Mouse (Mus musculus) frontal cortex, postnatal 36 days (tissue): Measurements from ENCODE around the gene Olfr721-ps1.

Experiments used
- DNase-seq, 2 experiments: peaks; one replicate each; pipeline ENCODE4 v3.0.0; 2022; ENCODE audit warnings: low spot score in 2 of 2

Olfr721-ps1 gene

DNA sequence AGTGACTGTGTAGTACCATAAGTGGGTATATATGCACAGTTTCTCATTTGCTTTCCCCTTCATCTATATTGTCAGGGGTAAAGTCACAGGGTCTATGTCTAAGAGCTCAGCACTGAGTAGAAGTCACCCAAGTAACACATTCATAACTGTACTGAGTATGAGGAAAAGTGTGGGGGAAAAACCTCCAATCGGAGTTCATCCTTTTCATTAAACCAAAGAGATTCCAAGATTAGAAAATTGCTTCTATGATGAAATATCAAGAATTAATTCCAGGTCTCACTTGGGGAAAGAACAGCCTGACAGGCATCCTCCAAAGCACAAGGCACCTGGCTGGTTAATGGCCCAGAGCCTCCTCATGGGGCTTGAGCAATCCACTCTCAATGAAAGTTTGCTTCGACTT lies at the start of gene Olfr721-ps1:
Olfr721-ps1 (plus strand) TSS at position 301 of the 400 bp plus-strand sequence.
- DNase-seq = no peak

DNA sequence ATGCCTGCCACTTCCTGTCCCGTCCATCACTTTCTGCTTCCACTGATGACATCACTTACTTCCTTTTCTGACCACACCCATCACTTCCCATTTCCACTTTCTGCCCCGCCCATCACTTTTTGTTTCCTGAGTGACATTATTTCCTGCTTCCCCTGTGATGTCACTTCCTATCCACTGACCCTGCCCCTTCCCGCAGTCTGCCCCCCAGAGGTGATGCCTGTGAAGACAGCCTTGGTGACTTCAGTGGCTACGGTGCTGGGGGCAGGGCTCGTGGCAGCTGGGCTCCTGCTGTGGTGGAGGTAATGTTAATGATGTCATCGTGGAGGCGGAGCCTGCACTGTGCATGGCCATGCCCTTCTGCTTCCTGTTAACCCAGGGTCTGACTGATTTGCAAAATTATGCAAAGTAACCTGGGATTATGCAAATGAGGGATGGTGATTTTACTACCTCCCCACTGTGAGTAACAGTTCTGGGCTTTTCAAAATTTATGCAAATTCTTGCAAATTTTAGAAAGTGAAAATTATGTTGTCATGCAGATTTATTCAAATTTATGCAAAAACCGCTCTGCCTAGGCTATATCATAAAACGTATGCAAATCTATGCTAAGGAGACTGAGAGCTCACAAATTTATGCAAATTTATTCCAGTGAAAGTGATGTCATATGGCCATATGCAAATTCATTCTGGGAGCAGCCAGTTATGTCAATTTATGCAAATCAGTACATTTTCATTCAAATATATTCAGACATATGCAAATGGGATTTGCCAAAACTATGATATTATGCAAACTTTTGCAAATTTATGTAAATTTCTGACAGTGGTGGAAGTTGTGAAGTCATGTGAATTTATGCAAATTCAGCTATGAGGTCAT lies 49.1 kb upstream of the Olfr721-ps1 start:
- DNase-seq = no peak

DNA sequence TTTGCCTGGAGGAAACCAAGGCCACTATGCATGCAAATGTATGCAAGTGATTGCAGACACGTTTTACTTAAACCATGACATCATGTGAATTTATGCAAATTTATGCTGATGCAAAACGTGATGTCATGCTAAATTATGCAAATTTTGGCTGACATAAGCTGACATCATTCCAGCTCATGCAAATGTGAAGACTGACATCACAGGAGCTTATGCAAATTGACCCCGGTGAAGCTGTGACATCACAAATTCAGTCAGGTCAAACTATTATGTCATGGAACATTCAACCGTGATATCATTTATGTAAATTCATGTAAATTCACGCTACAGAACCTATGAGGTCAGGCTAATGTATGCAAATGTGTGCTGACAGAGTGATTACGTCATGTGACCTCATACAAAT lies 48.5 kb upstream of the Olfr721-ps1 start:
- no peak for DNase-seq

DNA sequence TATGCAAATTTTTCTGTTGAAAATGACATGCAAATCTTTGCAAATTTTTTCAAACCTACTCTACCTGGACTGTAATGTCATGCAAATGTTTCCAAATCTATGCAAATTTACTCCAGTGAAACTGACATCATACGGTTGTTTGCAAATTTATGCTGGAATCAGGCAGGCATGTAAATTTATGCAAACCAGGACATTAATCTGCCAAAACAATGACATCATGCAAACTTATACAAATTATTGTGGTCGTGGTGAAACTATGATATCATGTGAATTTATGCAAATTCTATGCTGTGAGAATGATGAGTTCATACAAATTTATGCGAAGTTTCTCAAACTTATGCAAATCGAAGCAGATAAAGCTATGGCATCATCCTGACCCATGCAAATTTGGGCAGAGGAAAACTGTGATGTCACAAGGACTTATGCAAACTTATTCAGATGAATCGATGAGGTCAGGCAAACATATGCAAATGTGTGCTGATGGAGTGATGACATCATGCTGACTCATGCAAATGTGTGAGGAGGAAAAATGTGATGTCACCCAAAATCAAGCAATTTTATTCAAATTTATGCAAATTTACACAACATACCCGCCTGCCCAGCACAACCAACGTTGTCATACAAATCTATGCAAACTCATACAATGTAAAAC lies 47.9 kb upstream of the Olfr721-ps1 start:
- no peak for DNase-seq

DNA sequence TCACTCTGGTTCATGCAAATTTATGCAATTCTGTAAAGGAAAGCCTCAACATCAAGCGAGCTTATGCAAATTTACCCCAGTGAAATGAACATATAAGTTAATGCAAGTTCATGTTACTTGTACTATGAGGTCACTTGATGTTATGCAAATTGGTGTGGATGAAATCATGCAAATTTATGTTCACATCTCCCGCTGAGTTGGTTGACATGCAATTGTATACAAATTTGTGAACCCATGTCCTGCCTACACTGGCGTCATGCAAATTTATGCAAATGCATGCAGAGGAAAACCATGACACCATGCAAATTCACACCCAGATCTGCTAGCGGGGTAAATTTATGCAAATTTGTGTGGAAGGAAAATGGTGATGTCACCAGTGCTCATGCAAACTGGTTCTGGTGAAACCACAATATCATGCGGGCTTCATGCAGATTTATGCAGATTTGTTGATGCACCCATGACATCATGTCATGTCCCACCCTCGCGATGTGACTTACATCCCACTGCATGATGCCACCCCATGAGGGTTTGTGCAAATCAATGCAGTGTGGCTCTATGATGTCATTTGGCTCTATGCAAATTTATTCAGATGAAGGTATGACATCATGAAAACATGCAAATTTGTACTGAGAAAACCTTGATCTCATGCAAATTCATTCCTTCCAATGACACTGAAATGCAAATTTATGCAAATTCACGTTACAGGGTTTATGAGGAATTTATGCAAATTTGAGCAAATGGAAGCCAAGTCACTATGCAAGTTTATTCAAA lies 47.2 kb upstream of the Olfr721-ps1 start:
- no peak for DNase-seq

DNA sequence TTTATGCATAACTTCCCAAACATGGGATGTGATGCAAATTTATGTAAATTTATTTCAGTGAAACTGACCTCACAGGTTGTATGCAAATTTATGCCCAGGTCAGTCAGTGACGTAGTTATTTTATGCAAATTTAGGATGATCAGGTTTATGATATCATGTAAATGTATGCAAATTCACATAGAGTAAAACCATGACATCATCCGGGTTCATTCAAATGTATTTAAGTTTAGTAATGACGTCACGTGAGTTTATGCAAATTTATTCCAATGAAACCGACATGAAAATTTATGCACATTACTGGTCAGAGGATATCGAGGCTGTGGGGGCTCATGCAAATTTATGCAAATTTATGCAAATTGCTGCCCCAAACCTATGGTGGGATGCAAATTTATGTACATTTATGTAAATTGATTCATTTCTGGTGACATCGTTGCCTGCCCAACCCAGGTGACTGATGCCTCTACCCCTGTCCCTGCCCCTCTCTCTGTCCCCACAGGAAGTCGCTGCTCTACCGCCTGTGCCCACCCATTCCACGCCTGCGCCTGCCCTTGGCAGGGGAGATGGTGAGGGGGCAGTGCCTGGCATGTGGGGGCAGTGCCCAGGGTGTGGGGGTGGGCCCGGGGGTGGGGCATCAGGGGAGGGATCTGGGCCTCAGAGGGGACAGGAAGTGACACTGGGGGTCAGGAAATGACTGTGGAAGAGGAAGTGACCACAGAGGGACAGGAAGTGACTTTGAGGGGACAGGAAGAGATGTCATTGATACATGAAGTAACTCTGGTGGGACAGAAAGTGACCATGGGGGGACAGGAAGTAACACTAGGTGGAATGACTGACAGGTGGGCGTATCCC lies 46.4 kb upstream of the Olfr721-ps1 start:
- DNase-seq = no peak

DNA sequence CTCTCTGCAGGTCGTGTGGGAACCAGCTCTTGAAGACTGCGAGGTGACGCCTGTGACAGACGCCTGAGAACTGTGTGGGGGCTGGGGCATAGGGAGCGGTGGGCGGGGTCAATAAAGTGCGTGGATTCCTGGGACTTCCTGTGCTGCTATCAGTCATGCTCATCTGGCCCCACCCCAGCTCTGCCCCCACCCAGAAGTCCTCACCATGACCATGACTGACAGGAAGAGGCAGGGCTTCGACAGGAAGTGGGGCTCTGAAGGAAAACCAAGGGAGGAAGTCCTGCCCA lies 45.8 kb upstream of the Olfr721-ps1 start:
- no peak for DNase-seq

DNA sequence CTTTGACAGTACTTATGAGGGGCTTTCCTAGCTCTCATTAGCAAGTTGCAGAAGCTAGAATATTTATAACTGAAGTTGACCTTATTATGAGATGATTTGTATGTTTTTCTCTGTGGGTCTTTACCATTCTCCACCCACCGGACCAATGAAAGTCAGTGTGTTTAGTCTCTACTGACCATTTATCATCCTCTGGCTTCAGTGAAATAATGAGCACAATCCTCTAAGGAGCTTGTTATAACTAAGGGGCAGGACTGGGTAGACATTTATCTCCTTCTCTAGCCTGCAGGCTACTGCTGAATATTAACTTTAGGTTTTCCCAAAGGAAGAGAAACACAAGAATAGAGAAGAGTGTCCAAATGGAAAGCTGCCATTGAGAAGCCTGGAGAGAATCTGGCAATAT lies 5.6 kb upstream of the Olfr721-ps1 start:
- no peak for DNase-seq

DNA sequence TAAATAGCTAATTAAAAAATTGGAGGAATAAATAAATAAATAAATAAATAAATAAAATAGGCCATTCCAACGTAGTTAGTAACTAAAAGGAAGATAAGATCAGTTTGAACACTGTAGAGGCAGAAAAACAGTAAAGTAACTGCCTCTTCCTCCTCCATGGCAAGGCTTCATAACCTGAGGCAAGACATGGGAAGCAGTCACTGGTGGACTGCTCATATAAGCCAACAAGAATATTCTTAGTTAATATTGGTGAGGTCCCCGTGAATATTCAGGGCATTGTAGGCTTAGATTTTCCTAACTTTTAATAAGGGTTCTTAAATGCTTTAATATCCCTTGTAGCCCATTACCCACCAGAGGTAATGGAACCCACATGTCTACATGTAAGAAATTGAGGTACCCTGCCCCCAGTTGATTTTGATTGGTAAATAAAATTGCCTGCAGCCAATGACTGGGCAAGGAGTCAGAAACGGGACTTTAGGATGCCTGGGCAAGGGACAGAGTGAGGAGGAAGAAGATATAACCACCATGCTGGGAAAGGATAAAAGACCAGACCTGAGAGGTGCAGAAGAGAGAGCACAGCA lies 35.1 kb downstream of the Olfr721-ps1 start:
- no peak for DNase-seq
